Mouse (Mus musculus): ENCODE measurements around the gene Slc9a5.
A peak's percentile ranks its signal among the peaks of the same experiment; 100 is the strongest.

The Slc9a5 gene

DNA sequence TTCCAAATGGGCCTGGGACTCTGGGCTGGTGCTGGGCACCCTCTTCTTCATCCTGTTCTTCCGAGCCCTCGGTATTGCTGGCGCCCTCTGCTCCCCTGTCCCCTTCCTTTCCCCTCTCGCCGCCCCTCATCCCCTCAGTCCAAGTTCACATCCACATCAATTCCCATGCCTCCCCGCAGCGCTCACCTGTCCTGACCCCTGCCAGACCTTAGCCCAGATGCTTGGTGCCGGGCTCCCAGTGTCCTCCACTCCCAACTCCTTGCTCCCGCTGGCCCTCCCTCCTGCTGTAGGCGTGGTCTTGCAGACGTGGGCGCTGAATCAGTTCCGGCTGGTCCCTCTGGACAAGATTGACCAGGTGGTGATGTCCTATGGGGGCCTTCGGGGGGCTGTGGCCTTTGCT lies 8.0 kb downstream of the Slc9a5 start:
- no peaks in the 10 kb centered on the region for H3K36me3 ChIP-seq (ENCODE audit: control insufficient read depth, insufficient read depth, low read length, poor library complexity, severe bottlenecking)
- DNase-seq (ENCODE audit: low read depth, low spot score) = no peak
- no peaks in the 10 kb centered on the region; the same call in 1 of the 2 replicates for H3K27me3 ChIP-seq (ENCODE audit: control insufficient read depth, insufficient read depth, low read length, poor library complexity, severe bottlenecking)

- no peaks in the 10 kb centered on the region; the same call in 1 of the 2 replicates for H3K27me3 ChIP-seq (ENCODE audit: control insufficient read depth, insufficient read depth, low read length, poor library complexity, severe bottlenecking)
- no peaks in the 10 kb centered on the region for H3K36me3 ChIP-seq (ENCODE audit: control insufficient read depth, insufficient read depth, low read length, poor library complexity, severe bottlenecking)
- DNase-seq (ENCODE audit: low read depth, low spot score) = no peak
Measured at GRCm38 (mm10) chr8:105359208-105359607, 10.6 kb downstream of the Slc9a5 start.

GRCm38 (mm10) chr8:105359646-105360045 lies 11.0 kb downstream of the Slc9a5 start:
- no peaks in the 10 kb centered on the region for H3K36me3 ChIP-seq (ENCODE audit: control insufficient read depth, insufficient read depth, low read length, poor library complexity, severe bottlenecking)
- H3K27me3 ChIP-seq (ENCODE audit: control insufficient read depth, insufficient read depth, low read length, poor library complexity, severe bottlenecking) = no peaks in the 10 kb centered on the region; the same call in 1 of the 2 replicates
- no peak for DNase-seq (ENCODE audit: low read depth, low spot score)

GRCm38 (mm10) chr8:105361751-105362702 lies 13.4 kb downstream of the Slc9a5 start:
- Histone ChIP-seq H3K36me3 (ENCODE audit: control insufficient read depth, insufficient read depth, low read length, poor library complexity, severe bottlenecking) (no peaks in the 10 kb centered on the region), H3K27me3 (ENCODE audit: control insufficient read depth, insufficient read depth, low read length, poor library complexity, severe bottlenecking) (no peaks in the 10 kb centered on the region; the same call in 1 of the 2 replicates)
- no peak for DNase-seq (ENCODE audit: low read depth, low spot score)

GRCm38 (mm10) chr8:105367107-105367506 lies 18.5 kb downstream of the Slc9a5 start:
- Histone ChIP-seq H3K27me3 (ENCODE audit: control insufficient read depth, insufficient read depth, low read length, poor library complexity, severe bottlenecking) (no peaks in the 10 kb centered on the region), H3K36me3 (ENCODE audit: control insufficient read depth, insufficient read depth, low read length, poor library complexity, severe bottlenecking) (no peaks in the 10 kb centered on the region)
- peak; percentile 40 for DNase-seq (ENCODE audit: low read depth, low spot score)

DNA sequence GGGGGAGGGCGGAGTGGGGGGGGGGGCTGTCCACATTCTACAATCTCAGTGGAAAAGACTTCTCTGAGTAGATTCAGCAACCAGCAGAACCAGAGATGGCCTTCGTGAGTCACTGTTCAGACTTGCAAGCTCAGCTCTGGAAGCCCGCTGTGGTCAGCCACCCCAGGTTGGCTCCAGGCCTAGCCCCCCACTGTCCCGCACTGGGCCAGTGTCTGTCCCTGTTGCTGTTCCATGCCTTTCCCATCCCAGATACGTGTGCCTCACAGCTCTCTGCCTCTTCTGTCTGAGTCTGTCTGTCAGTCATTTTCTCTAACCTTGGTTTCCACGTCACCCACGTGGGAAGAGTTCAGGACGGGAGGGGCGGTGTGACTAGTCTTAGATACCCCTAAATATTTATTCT lies 23.8 kb downstream of the Slc9a5 start:
- Histone ChIP-seq H3K36me3 (ENCODE audit: control insufficient read depth, insufficient read depth, low read length, poor library complexity, severe bottlenecking) (no peaks in the 10 kb centered on the region), H3K27me3 (ENCODE audit: control insufficient read depth, insufficient read depth, low read length, poor library complexity, severe bottlenecking) (no peaks in the 10 kb centered on the region)
- no peak for DNase-seq (ENCODE audit: low read depth, low spot score)

DNA sequence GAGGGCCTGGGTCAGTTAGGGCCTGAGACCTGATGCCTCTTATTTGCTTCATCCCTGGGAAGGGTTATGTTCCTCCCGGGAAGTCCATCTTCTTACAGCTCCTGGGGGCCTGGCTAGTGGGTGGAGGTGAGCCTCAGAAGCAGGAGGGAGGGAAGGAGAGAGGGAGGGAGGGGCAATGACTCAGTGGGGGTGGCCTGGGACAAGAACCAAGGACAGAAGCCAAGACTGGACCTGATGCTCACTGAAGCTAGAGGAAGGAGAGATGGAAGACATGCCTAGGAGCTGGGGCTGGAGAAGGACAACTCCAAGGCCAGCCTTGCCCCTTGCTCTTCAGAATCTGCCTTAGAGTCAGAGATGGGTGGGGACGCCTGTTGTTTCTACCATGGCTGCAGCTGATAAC lies 24.4 kb downstream of the Slc9a5 start, which contains the start of gene Plekhg4:
Plekhg4 (plus strand) TSS at position 243 of the 400 bp plus-strand sequence.
- no peak for DNase-seq (ENCODE audit: low read depth, low spot score)

GRCm38 (mm10) chr8:105374513-105374966 lies 25.9 kb downstream of the Slc9a5 start:
- no peaks in the 10 kb centered on the region for H3K27me3 ChIP-seq (ENCODE audit: control insufficient read depth, insufficient read depth, low read length, poor library complexity, severe bottlenecking)
- peak; percentile 38 for DNase-seq (ENCODE audit: low read depth, low spot score)
- no peaks in the 10 kb centered on the region for H3K36me3 ChIP-seq (ENCODE audit: control insufficient read depth, insufficient read depth, low read length, poor library complexity, severe bottlenecking)

More for the DNA sequence above, 24.4 kb downstream of the Slc9a5 start, which contains the start of gene Plekhg4:
- Histone ChIP-seq H3K27me3 (ENCODE audit: control insufficient read depth, insufficient read depth, low read length, poor library complexity, severe bottlenecking) (no peaks in the 10 kb centered on the region), H3K36me3 (ENCODE audit: control insufficient read depth, insufficient read depth, low read length, poor library complexity, severe bottlenecking) (no peaks in the 10 kb centered on the region)

GRCm38 (mm10) chr8:105378673-105379072 lies 30.0 kb downstream of the Slc9a5 start:
- H3K27me3 ChIP-seq (ENCODE audit: control insufficient read depth, insufficient read depth, low read length, poor library complexity, severe bottlenecking) = no peaks in the 10 kb centered on the region
- no peaks in the 10 kb centered on the region for H3K36me3 ChIP-seq (ENCODE audit: control insufficient read depth, insufficient read depth, low read length, poor library complexity, severe bottlenecking)
- DNase-seq (ENCODE audit: low read depth, low spot score) = no peak

DNA sequence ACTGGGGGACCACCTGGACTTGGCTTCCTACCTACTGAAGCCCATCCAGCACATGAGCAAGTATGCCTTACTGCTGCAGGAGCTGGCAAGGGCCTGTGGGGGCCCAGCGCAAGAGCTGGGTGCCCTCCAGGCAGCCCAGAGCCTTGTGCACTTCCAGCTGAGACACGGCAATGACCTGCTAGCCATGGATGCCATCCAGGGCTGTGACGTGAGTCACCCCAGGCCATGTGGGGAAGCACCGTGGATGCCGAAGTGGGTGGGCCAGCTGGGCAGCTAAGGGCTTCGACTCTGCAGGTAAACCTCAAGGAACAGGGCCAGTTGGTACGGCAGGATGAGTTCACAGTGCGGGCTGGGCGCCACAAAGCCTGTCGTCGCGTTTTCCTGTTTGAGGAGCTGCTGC lies 31.7 kb downstream of the Slc9a5 start:
- DNase-seq (ENCODE audit: low read depth, low spot score) = no peak
- H3K36me3 ChIP-seq (ENCODE audit: control insufficient read depth, insufficient read depth, low read length, poor library complexity, severe bottlenecking) = no peaks in the 10 kb centered on the region
- no peaks in the 10 kb centered on the region for H3K27me3 ChIP-seq (ENCODE audit: control insufficient read depth, insufficient read depth, low read length, poor library complexity, severe bottlenecking)

DNA sequence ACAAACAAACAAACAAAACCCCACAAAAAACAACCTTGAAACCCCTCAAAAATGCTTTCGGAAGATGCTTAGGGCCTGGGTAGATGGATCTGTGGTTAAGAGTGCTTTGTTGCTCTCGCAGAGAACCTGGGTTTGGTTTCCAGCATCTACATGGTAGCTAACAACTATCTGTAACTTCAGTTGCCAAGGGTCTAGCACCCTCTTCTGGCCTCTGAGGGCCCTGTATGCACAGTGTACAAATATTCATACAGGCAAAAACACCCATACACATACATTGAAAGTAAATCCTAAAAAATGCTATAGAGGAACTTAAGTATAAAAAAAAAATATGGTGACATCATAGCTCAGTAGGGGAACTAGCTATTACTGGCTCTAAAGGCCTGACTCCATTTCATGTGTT lies 35.4 kb downstream of the Slc9a5 start:
- Histone ChIP-seq H3K36me3 (ENCODE audit: control insufficient read depth, insufficient read depth, low read length, poor library complexity, severe bottlenecking) (no peaks in the 10 kb centered on the region), H3K27me3 (ENCODE audit: control insufficient read depth, insufficient read depth, low read length, poor library complexity, severe bottlenecking) (no peaks in the 10 kb centered on the region)
- peak; percentile 13 for DNase-seq (ENCODE audit: low read depth, low spot score)

- Histone ChIP-seq H3K27me3 (ENCODE audit: control insufficient read depth, insufficient read depth, low read length, poor library complexity, severe bottlenecking) (no peaks in the 10 kb centered on the region), H3K36me3 (ENCODE audit: control insufficient read depth, insufficient read depth, low read length, poor library complexity, severe bottlenecking) (no peaks in the 10 kb centered on the region)
- no peak for DNase-seq (ENCODE audit: low read depth, low spot score)
Measured at GRCm38 (mm10) chr8:105387151-105387550, 38.5 kb downstream of the Slc9a5 start.

DNA sequence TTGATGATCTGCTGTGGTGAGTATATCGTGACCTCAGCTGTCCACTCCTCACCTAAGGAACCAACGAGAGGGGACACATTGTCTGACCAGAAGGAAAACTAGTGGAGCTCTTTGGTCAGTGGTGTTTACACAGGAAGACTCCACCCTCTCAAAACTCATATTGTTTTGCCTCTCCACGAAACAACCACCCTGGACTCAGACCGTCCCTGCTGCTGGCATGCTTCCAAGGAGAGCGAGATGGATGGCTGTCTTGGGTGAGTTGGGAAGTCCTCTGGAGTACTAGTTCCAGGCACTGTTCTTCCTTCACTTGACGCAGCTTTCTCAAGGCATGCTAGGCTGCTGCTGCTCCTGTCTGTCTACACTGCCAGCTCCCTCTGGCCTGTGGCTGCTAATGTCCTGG lies 40.5 kb downstream of the Slc9a5 start:
- H3K36me3 ChIP-seq (ENCODE audit: control insufficient read depth, insufficient read depth, low read length, poor library complexity, severe bottlenecking) = no peaks in the 10 kb centered on the region
- no peak for DNase-seq (ENCODE audit: low read depth, low spot score)
- no peaks in the 10 kb centered on the region for H3K27me3 ChIP-seq (ENCODE audit: control insufficient read depth, insufficient read depth, low read length, poor library complexity, severe bottlenecking)

- H3K27me3 ChIP-seq (ENCODE audit: control insufficient read depth, insufficient read depth, low read length, poor library complexity, severe bottlenecking) = no peaks in the 10 kb centered on the region
- peak; percentile 5 for DNase-seq (ENCODE audit: low read depth, low spot score)
Measured at GRCm38 (mm10) chr8:105393089-105393787, 44.6 kb downstream of the Slc9a5 start.

GRCm38 (mm10) chr8:105393915-105394314 lies 45.3 kb downstream of the Slc9a5 start:
- H3K36me3 ChIP-seq (ENCODE audit: control insufficient read depth, insufficient read depth, low read length, poor library complexity, severe bottlenecking) = no peaks in the 10 kb centered on the region
- DNase-seq (ENCODE audit: low read depth, low spot score) = no peak
- no peaks in the 10 kb centered on the region; the same call in 1 of the 2 replicates for H3K27me3 ChIP-seq (ENCODE audit: control insufficient read depth, insufficient read depth, low read length, poor library complexity, severe bottlenecking)

More at GRCm38 (mm10) chr8:105393089-105393787, 44.6 kb downstream of the Slc9a5 start:
- H3K36me3 ChIP-seq (ENCODE audit: control insufficient read depth, insufficient read depth, low read length, poor library complexity, severe bottlenecking) = no peaks in the 10 kb centered on the region
